Mouse (Mus musculus): ENCODE data around the gene Hspb3.

Hspb3 gene

DNA sequence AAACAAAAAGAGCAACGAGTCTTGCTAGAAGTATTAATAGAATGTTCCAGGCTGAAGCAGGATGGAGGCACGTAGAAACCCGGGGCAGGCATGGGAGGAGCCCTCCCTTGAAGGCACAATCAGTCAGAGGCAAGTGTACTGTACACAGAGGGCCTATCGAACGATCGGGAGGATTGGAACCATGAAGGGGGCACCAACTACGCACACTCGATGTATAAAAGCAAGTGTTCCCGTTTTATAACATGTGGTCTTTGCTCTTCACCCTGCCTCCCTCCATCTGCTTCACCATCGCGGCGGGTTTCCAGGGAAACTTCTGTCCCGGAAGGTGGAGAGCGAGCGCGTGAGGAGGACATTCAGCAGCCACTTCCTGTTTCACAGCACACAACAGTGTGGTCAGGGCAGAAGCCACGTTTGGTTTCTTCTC is 27.7 kb downstream of the Hspb3 start:
- ATAC-seq (ENCODE audit: low TSS enrichment), result no peak

DNA sequence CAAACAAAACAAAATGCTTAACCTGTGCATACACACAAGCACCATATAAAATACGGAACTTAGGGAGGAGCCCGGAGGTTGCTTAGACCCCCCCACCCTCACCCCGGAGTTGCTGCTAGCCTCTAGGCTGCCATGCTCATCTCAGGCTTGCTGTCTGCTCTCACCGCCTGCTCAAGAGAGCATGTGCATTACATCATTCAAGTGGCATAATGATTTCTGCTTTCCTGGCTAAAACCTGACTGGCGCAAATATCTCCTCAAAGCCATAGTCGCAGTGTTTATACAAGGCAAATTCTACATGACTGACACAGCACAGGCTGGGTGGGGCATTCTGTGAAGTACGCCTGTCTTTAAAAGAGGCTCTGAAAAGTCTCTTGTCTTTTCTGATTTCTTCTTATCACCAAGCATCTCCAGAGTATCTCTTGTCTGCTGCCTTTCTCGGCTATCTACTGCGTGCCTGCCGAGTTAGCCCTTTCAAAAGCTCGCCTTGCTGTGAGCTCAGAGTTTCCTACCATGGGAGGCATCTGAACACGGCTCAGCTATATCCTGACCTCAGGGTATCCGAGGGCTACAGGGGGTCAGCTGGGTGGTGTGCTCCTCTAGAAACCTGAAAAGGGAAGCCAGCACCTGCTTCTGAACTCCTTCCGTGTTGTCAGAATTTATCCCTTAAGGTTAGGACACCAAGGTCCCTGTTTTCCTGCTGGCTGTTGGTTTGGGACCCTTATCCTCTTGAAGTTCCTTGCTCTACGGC is 28.6 kb downstream of the Hspb3 start:
- ATAC-seq (ENCODE audit: low TSS enrichment), result peak; percentile 89

DNA sequence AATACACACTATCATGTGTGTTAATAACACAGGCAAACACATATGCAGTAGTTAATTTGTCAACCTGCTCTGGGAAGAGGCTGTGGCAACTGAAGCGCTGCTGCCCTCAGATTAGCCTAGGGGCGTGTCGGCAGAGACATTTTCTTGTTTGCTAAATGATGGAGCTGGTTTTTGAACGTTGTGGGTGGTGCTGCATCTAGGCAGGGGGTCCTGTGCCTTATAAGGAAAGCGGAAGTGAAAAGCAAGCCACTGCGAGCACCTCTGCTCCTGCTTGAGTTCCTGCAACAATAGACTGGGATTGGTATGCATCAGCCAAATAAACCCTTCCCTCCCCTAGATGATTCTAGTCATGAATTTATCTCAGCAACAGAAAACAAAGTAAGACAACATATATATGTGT is 31.0 kb downstream of the Hspb3 start:
- ATAC-seq (ENCODE audit: low TSS enrichment), result no peak

DNA sequence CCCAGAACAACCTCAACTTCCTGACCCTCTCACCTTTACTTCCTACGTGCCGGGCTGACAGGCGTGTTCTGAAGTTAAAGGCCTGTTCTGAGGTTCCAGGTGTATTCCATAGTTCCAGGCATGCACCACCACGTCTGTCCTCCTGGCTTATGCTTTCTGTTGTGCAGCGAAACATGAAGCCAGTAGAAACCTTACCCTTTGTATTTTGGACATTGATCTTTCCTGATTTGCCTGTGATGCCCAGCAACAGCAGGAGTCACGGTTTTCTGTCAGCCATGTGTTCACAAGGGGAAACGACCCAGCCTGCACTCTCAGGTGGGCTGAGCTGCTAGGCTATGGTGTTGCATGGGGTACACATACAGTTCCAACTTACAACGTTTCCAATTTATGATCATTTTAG is 35.9 kb downstream of the Hspb3 start:
- no peak for ATAC-seq (ENCODE audit: low TSS enrichment)

DNA sequence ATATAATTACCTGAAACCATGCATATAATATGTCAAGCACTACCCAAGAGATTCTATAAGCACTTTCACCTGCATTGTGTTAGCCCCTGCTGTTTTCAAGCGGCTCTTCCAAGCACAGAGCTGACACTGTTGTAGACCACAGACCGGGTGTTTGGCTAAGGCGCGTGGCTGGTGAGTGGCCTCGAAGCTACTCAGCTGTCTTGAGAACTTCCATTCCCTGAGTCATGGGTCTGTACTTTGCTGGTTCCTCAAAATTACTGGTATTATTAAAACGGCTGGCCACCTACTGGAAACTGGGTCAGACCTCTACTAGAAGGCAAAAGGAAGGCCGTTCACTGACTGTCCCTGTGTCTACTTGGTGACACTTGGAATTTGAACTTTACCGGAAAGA is 40.6 kb downstream of the Hspb3 start:
- no peak for ATAC-seq (ENCODE audit: low TSS enrichment)

DNA sequence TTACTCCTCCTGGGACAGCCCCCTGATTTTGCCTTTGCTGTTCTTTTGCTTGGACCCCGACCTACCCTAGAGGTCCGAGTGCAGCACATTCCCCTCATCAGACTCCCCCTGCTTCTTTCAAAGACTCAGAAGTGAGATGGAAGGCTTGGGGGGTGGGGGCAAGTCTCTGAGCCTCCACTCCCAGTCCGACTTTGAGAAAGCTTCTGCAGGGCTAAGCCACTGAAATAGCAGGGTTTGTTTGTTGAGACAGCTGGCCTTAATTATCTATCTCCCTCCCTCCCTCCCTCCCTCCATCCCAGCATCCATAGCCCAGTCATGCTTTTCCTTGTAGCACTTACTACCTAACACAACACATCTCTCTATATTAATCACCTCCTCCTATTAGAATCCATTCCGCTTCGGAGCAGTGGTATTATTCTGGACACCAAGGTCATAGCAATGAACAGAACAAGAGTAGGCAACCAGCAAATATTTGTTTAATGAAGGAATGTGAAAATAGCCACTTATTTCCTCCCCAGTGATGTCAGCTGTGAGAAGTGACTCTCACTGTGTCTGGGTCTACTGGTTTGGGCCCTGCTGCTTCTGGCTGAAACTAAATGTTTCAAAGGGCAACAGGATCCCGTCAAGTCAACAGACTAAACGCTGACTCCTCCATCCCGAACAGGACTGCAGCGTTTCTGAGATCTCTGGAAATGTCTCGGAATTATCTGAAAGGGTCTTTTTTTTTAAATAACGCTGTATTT is 41.2 kb downstream of the Hspb3 start:
- no peak for ATAC-seq (ENCODE audit: low TSS enrichment)

DNA sequence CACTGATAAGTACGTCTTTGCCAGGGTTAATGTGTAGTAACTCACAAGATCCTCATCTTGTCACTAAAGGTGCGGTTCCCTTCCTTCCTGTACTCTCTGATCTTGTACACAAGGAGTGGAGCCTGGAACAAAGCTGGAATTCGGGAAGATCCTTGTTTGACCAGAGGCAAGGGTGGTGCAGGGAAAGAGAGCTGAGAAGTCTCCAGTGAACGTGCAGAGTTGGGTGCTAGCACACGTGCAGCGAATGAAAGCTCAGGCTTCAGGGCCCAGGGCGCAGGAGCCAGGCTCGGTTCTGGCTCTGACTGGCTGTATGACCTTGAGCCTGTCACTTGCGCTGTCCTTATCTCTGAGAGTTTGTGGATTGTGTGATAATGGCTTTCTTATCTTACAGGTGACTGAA is 44.5 kb downstream of the Hspb3 start:
- no peak for ATAC-seq (ENCODE audit: low TSS enrichment)

DNA sequence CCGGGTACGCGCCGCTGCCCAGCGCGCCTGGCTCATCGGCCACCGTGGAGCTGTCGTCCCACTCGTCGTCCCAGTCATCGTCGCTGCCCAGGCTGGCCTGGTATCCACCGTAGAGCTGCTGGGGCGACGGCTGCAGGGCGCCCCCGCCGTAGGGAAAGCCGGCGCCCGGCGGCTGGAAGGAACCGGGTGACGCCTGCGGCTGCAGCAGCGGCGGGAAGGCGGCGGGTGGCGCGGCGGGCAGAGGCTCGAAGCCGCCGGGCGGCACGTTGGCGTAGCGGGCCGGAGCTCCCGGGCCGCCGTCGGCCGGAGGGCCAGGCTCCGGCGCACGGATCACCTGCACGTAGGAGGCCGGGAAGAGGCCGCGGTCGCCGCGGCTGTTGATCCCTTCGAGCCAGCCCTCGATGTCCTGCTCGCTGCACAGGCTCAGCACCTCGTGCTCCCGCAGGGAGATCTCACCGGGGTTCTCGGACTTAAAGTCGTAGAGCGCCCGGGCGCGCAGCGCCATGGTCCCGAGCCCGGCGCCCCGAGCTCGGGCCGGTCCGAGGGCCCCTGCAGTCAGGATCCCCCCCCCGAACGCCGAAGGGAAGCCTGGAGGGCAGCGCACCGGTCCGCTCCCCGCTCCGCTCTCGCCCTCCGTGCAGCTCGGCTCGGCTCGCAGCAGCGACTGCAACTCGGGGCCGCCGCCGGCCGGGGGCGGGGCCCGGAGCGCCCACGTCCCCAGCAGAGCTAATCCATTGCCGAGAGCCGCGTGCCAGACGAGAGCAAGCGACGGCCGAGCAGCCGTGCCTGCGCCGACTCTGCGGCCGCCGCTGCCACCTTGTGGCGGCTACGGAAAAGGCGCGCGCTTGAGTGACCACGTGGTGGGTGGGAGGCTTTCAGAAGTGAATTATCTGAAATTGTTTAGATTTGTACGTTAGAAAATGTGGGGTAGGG is 45.3 kb downstream of the Hspb3 start, which contains the start of gene Snx18:
Gene Snx18 (minus strand): TSS at position 674 of the 933 bp plus-strand sequence.
- ATAC-seq (ENCODE audit: low TSS enrichment), result peak; percentile 77

DNA sequence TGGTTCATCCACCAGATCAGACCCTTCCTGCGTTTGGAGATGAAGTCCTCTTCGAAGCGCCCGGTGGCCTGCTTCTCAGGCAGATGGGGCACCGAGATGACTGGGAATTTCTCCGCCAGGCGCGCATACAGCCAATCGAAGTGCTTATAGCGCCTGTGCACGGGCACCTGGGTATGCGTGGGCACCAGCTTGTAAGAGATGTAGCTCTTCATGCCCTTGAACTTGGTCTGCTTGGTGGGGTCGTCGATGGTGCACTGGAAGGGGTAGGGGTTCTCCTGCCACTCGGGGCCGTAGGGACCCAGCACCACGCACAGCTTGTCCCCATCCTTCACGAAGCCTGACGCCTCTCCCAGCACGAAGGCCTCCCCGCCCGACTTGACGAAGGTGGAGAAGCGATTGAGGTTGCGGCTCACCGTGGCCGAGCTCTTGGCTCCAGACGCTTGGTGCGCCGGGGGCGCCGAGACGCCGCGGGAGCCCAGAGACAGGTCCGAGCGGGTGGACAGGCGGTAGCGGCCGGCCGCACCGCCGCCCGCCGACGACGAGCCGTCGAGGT is 46.1 kb downstream of the Hspb3 start:
- peak; percentile 1; the same call in 1 of the 2 replicates for ATAC-seq (ENCODE audit: low TSS enrichment)

DNA sequence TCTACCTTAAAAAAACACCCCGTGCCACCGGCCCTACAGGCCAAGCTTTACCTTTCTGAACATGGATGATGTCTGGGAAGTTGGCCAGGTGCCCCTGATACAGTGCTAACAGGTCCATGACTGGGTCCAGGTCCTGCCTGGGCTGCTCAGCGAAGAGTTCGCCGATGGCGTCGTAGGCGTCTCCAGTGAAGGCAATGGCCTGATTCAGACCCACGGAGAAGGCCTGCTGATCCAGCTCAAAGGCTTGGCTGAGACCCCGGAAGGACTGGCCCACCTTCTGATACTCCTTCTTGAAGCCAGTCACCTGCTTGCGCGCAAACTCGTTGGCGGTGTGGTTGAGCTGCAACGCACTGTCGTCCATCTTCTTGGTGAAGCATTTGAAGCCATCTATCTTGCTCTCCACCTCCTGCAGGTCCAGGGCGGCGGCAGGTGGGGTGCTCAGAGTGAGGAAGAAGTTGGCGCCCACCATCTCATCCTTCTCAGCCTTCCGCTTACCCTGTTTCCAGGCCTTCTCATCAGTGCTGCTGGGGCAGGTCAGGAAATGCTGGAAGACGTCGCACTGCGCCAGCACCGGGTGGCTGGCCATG is 46.6 kb downstream of the Hspb3 start:
- ATAC-seq (ENCODE audit: low TSS enrichment), result no peak

DNA sequence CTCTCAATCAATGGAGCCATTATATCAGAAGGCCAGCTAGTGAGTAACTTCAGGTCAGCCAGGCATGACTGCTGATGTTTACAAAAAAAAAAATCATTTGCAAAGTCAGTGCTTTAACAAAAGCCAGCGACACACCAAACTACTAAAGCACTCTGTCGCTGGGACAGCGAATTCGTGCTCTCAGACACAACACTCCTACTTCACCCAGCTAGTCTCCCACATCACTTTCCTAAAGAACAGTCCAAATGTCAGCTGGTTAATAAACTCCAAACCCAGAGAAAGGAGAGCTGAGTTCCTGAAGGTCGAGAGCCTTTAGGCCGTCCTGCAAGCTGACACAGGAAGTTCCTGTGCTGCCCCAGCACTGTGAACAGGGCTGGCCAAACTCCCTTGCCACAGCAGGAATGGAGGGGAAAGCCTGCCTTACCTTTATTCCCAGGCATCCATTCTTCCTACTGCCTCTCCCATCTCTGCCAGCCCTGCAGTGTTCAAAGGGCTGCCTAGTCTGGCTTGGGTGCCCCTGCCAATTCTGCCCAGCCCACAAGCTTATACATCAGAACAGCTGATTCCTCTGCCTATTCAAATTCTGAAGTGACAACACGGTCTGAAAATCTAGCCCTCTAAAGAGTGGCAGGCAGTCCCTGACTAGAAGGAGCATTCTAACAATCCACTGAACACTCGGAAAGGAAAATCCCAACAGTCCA is 47.4 kb downstream of the Hspb3 start:
- ATAC-seq (ENCODE audit: low TSS enrichment), result peak; percentile 18

DNA sequence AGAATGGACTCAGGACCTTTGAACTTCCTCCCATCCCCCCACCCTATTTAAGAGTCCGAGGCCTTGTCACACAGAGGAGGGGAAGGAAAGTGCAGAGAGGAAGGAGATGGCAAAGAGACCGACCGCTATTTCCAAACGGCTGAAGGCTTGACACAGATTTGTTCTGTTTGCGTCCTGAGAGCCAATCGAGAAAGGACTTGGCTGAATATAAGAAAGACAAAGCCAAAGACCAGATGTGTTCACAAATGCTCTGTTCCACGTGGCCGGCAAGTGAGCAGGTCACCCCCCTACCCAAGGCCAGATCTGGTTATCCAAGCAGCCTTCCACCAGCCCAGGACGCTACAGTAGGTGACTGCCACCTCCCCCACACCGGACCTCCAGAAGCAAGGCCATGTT is 47.9 kb downstream of the Hspb3 start:
- no peak for ATAC-seq (ENCODE audit: low TSS enrichment)

DNA sequence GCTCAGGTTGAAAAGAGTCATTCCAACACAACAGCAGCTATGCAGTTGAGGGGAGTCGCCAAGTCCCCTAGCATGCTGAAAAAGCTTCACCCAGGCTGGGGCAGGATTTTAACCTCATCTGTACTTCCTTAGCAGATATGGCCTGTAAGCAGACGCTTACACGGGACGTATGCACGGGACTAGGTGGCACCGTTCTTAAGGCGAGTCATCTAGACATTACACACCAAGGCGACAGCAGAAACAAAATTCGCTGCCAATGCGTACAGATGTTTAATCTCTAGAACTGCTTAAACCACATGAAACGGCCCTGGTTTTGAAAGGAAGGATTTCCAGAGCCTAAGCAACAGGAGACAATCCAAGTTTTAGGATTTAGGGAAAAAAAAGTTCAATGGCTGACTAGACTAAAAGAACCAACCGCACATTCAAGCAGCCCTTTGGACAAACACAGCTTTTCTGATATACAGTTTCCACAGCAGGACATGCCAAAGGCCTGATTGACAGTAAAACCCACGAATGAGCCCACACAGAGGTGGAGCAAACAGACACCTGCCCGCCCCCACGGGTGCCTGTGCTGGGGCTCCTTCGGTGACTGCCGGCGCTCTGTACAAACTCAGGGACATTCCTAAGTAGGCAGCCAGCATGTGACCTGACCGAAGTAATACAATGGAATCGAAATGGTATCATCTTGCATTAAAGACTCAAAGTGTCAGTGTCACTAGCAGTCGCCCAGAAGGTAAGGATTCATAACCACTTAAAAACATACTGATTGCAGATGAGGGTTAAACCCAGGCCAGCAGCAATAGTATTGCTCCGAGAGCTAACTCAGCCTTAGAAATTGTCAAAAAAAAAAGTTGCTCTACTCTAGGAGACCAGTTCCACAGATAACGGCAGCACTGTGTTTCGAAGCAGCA is 48.6 kb downstream of the Hspb3 start:
- 0 out of 2 replicates have a peak, but pooled peaks have one; percentile 15 for ATAC-seq (ENCODE audit: low TSS enrichment)

DNA sequence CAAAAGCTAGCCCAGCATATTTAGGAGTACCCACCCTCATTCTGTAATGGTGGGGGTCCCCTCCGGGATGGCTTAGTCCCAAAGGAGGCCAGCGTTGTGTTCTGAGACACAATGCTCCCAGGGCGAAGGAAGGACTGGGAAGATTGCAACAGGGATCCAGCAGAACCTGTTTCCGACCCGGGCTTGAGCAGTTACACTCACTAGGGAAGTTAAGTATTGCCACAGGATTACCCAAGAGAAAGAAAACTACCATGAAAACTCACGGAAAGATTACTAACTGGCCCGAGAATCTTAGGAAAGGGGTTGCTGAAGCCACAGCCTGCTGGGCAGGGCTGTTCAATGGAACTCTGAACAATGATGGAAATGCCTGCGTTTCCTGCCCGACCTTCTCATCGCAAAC is 49.6 kb downstream of the Hspb3 start:
- no peak for ATAC-seq (ENCODE audit: low TSS enrichment)

DNA sequence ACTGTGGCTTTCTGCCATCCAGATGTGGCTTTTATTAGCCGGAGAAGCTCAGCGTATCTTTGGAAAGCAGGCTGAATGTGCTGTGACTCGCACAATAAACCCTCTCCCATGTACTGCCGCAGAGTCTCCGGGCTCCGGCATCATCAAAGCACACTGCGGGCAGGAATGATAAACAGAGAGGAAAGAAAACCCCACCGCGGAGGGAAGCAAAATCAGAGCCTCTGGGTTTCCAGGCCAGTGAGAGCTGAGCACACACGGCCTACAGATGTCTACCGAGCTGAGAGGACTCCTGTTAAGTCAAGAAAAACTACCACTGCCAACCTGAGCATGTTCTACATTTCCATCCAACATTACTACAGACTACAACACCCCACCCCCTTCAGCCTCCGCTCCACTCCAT is 50.1 kb downstream of the Hspb3 start:
- ATAC-seq (ENCODE audit: low TSS enrichment), result no peak
